Mouse (Mus musculus): ENCODE data around the gene Lrp8. TPM values are rescaled to one million over a fixed set of nuclear protein-coding genes. Genes with fewer than 3 reads are reported as not detected.

Lrp8 gene
- not detected for polyA plus RNA-seq (2014; fragmentation: Illumina TruSeq; extraction: RNeasy Lipid Tissue Mini Kit (QIAGEN cat#74804); ENCODE audit: low read depth, low replicate concordance)

GRCm38 (mm10) chr4:107802185-107802449 is at the start of gene Lrp8:
Gene Lrp8 (plus strand): TSS chr4:107802261.

GRCm38 (mm10) chr4:107879254-107880050 is 77.4 kb downstream of the Lrp8 start, which contains the start of gene Magoh:
Gene Magoh (plus strand): TSS chr4:107879755.

GRCm38 (mm10) chr4:107889731-107890432 is 87.8 kb downstream of the Lrp8 start, which contains the start of gene 0610037L13Rik:
Gene 0610037L13Rik (plus strand): TSS chr4:107889813.

GRCm38 (mm10) chr4:107923145-107923802 is 121.2 kb downstream of the Lrp8 start, which contains the start of gene Cpt2:
Gene Cpt2 (minus strand): TSS chr4:107923610.

Other genes with a start within 250 kb of the Lrp8 start
- not detected for gene Dmrtb1, start 118.0 kb upstream of the Lrp8 start, polyA plus RNA-seq (2014; fragmentation: Illumina TruSeq; extraction: RNeasy Lipid Tissue Mini Kit (QIAGEN cat#74804); ENCODE audit: low read depth, low replicate concordance)
- 66.7 TPM for gene Magoh, start 77.5 kb downstream of the Lrp8 start, polyA plus RNA-seq (2014; fragmentation: Illumina TruSeq; extraction: RNeasy Lipid Tissue Mini Kit (QIAGEN cat#74804); ENCODE audit: low read depth, low replicate concordance)
- 13.8 TPM for gene 0610037L13Rik, start 87.6 kb downstream of the Lrp8 start, polyA plus RNA-seq (2014; fragmentation: Illumina TruSeq; extraction: RNeasy Lipid Tissue Mini Kit (QIAGEN cat#74804); ENCODE audit: low read depth, low replicate concordance)
- 273 TPM for gene Cpt2, start 121.3 kb downstream of the Lrp8 start, polyA plus RNA-seq (2014; fragmentation: Illumina TruSeq; extraction: RNeasy Lipid Tissue Mini Kit (QIAGEN cat#74804); ENCODE audit: low read depth, low replicate concordance)
- gene Slc1a7, start 166.1 kb downstream of the Lrp8 start, polyA plus RNA-seq (2014; fragmentation: Illumina TruSeq; extraction: RNeasy Lipid Tissue Mini Kit (QIAGEN cat#74804); ENCODE audit: low read depth, low replicate concordance), result not detected